Mouse (Mus musculus): ENCODE measurements around the gene Uqcrc1. TPM values are rescaled to one million over a fixed set of nuclear protein-coding genes. Genes with fewer than 3 reads are reported as not detected.

Gene Uqcrc1
- polyA plus RNA-seq, 1 experiment, result 266 TPM

GRCm38 (mm10) chr9:108996411-108996810 is 60.0 kb downstream of the Uqcrc1 start:
- H3K4me1 ChIP-seq, result peaks cover 88% of the 10 kb centered on the region
- peak overlapping the region; percentile 10 for H3K4me3 ChIP-seq (replicated peaks)
- H3K36me3 ChIP-seq (replicated peaks; ENCODE audit: low read length), result peaks cover 7% of the 10 kb centered on the region
- H3K9me3 ChIP-seq, result no peaks in the 10 kb centered on the region; the same call in 1 of the 2 replicates
- no peaks in the 10 kb centered on the region for H3K27me3 ChIP-seq (replicated peaks)
- TF ChIP-seq GATA1 (IDR thresholded peaks at IDR 0.05; ENCODE audit: borderline replicate concordance, low read length), result no peak

GRCm38 (mm10) chr9:108998287-108999166 is 62.1 kb downstream of the Uqcrc1 start:
- H3K36me3 ChIP-seq (replicated peaks; ENCODE audit: low read length), result peaks cover 10% of the 10 kb centered on the region
- peak overlapping the region; percentile 53 for H3K4me3 ChIP-seq (replicated peaks)
- H3K27me3 ChIP-seq (replicated peaks), result no peaks in the 10 kb centered on the region
- peaks cover 74% of the 10 kb centered on the region for H3K4me1 ChIP-seq
- H3K9me3 ChIP-seq, result no peaks in the 10 kb centered on the region; the same call in 1 of the 2 replicates
- no peak for TF ChIP-seq FLI1 (IDR thresholded peaks at IDR 0.05; ENCODE audit: low read length)

- no peaks in the 10 kb centered on the region for H3K9me3 ChIP-seq
- peaks cover 4% of the 10 kb centered on the region for H3K36me3 ChIP-seq (replicated peaks; ENCODE audit: low read length)
- H3K4me1 ChIP-seq, result peaks cover 74% of the 10 kb centered on the region
- peak overlapping the region; percentile 54 for H3K4me3 ChIP-seq (replicated peaks)
- TF ChIP-seq FLI1 (IDR thresholded peaks at IDR 0.05; ENCODE audit: low read length), result no peak
- no peak for TF ChIP-seq GATA1 (IDR thresholded peaks at IDR 0.05; ENCODE audit: borderline replicate concordance, low read length)
- no peaks in the 10 kb centered on the region for H3K27me3 ChIP-seq (replicated peaks)
These were observed 62.7 kb downstream of the Uqcrc1 start for GRCm38 (mm10) chr9:108999167-108999526.

Other genes with a start within 250 kb of the Uqcrc1 start
- gene Prkar2a, start 247.3 kb upstream of the Uqcrc1 start, polyA plus RNA-seq (2012; ENCODE audit: insufficient read depth, low replicate concordance), result 1.6 and 2.8 TPM in 2 replicates
- gene Ip6k2, start 152.8 kb upstream of the Uqcrc1 start, polyA plus RNA-seq (2012; ENCODE audit: insufficient read depth, low replicate concordance), result 19.2 and 25.5 TPM in 2 replicates
- 1.4 TPM in 1 of 2 replicates, not detected in the other for gene Nckipsd, start 128.3 kb upstream of the Uqcrc1 start, polyA plus RNA-seq (2012; ENCODE audit: insufficient read depth, low replicate concordance)
- gene Celsr3, start 110.3 kb upstream of the Uqcrc1 start, polyA plus RNA-seq (2012; ENCODE audit: insufficient read depth, low replicate concordance), result 1.5 TPM in 1 of 2 replicates, not detected in the other
- 8.6 and 23.5 TPM in 2 replicates for gene Slc26a6, start 83.3 kb upstream of the Uqcrc1 start, polyA plus RNA-seq (2012; ENCODE audit: insufficient read depth, low replicate concordance)
- gene Tmem89, start 22.0 kb upstream of the Uqcrc1 start, polyA plus RNA-seq (2012; ENCODE audit: insufficient read depth, low replicate concordance), result not detected in 2 replicates
- gene Col7a1, start 17.0 kb downstream of the Uqcrc1 start, polyA plus RNA-seq (2012; ENCODE audit: insufficient read depth, low replicate concordance), result 0.36 and 2.2 TPM in 2 replicates
- gene Ucn2, start 49.4 kb downstream of the Uqcrc1 start, polyA plus RNA-seq (2012; ENCODE audit: insufficient read depth, low replicate concordance), result 0.18 TPM in 1 of 2 replicates, not detected in the other
- gene Pfkfb4, start 55.1 kb downstream of the Uqcrc1 start, polyA plus RNA-seq (2012; ENCODE audit: insufficient read depth, low replicate concordance), result 2.4 and 5.8 TPM in 2 replicates
- gene Shisa5, start 101.9 kb downstream of the Uqcrc1 start, polyA plus RNA-seq (2012; ENCODE audit: insufficient read depth, low replicate concordance), result 375 and 575 TPM in 2 replicates
- 25.2 and 49.1 TPM in 2 replicates for gene Trex1, start 123.1 kb downstream of the Uqcrc1 start, polyA plus RNA-seq (2012; ENCODE audit: insufficient read depth, low replicate concordance)
- gene Atrip, start 137.5 kb downstream of the Uqcrc1 start, polyA plus RNA-seq (2012; ENCODE audit: insufficient read depth, low replicate concordance), result 2.2 and 2.8 TPM in 2 replicates
- gene Ccdc51, start 145.9 kb downstream of the Uqcrc1 start, polyA plus RNA-seq (2012; ENCODE audit: insufficient read depth, low replicate concordance), result 3.8 TPM in 1 of 2 replicates, not detected in the other
- 28.0 and 687 TPM in 2 replicates for gene Tma7, start 146.0 kb downstream of the Uqcrc1 start, polyA plus RNA-seq (2012; ENCODE audit: insufficient read depth, low replicate concordance)
- not detected in 2 replicates for gene Plxnb1, start 158.8 kb downstream of the Uqcrc1 start, polyA plus RNA-seq (2012; ENCODE audit: insufficient read depth, low replicate concordance)
- not detected in 2 replicates for gene Fbxw21, start 225.4 kb downstream of the Uqcrc1 start, polyA plus RNA-seq (2012; ENCODE audit: insufficient read depth, low replicate concordance)